Mouse (Mus musculus): ENCODE data around the gene Npr2.

The Npr2 gene

GRCm38 (mm10) chr4:43672070-43672469 is 40.3 kb downstream of the Npr2 start:
- DNase-seq (ENCODE audit: inconsistent ontology term), result peak; percentile 81

- DNase-seq (ENCODE audit: inconsistent ontology term), result no peak
These were observed 42.0 kb downstream of the Npr2 start for GRCm38 (mm10) chr4:43673703-43674102.

- no peak for DNase-seq (ENCODE audit: inconsistent ontology term)
These were observed 43.2 kb downstream of the Npr2 start for GRCm38 (mm10) chr4:43674974-43675373.

- no peak for DNase-seq (ENCODE audit: inconsistent ontology term)
These were observed 43.9 kb downstream of the Npr2 start for GRCm38 (mm10) chr4:43675608-43676007.

GRCm38 (mm10) chr4:43678541-43678940 is 46.8 kb downstream of the Npr2 start:
- no peak for DNase-seq (ENCODE audit: inconsistent ontology term)

GRCm38 (mm10) chr4:43679416-43680043 is 47.8 kb downstream of the Npr2 start:
- no peak for DNase-seq (ENCODE audit: inconsistent ontology term)

GRCm38 (mm10) chr4:43690021-43690420 is 58.3 kb downstream of the Npr2 start:
- no peak for DNase-seq (ENCODE audit: inconsistent ontology term)

GRCm38 (mm10) chr4:43691026-43691425 is 59.3 kb downstream of the Npr2 start:
- no peak for DNase-seq (ENCODE audit: inconsistent ontology term)

- peak; percentile 58 for DNase-seq (ENCODE audit: inconsistent ontology term)
These were observed 62.1 kb downstream of the Npr2 start for GRCm38 (mm10) chr4:43693806-43694241.

- DNase-seq (ENCODE audit: inconsistent ontology term), result no peak
These were observed 62.9 kb downstream of the Npr2 start for GRCm38 (mm10) chr4:43694439-43695248.

- peak; percentile 11 for DNase-seq (ENCODE audit: inconsistent ontology term)
These were observed 63.5 kb downstream of the Npr2 start for GRCm38 (mm10) chr4:43695249-43695671.

- DNase-seq (ENCODE audit: inconsistent ontology term), result peak; percentile 51
These were observed 64.8 kb downstream of the Npr2 start for GRCm38 (mm10) chr4:43696561-43696960.

- no peak for DNase-seq (ENCODE audit: inconsistent ontology term)
These were observed 69.0 kb downstream of the Npr2 start, which contains the start of gene Olfr70 for GRCm38 (mm10) chr4:43700707-43701106. TSS of gene Olfr70 (minus strand) at chr4:43700807.
